Mouse (Mus musculus) kidney, adult 2 months (tissue): Measurements from ENCODE around the gene Coro1b.

ENCODE experiments used
- CTCF ChIP-seq: fragments of 200-500 bp; conservative IDR thresholded peaks from 2 replicates; pipeline ENCODE4 v1.5.1; 2011; ENCODE audit warnings: low read depth, mild to moderate bottlenecking, control low read depth, low read length, moderate library complexity, mixed read lengths; ENCODE audit not compliant: insufficient read depth, insufficient read length
- POLR2A ChIP-seq: fragments of 200-500 bp; IDR thresholded peaks from one replicate; pipeline ENCODE4 v1.6.1; 2011; ENCODE audit warnings: low read depth, low read length, control low read depth

- TF ChIP-seq CTCF, result no peak
- no peak for TF ChIP-seq POLR2A
Measured at GRCm38 (mm10) chr19:4145936-4146335, 2.5 kb upstream of the Coro1b start.
